Mouse (Mus musculus) testis, postnatal 10 days (tissue): Measurements from ENCODE around the gene Tap1.

Experiments used
- DNase-seq: peaks from one replicate; pipeline ENCODE4 v3.0.0; 2021; ENCODE audit warnings: low spot score

The Tap1 gene

DNA sequence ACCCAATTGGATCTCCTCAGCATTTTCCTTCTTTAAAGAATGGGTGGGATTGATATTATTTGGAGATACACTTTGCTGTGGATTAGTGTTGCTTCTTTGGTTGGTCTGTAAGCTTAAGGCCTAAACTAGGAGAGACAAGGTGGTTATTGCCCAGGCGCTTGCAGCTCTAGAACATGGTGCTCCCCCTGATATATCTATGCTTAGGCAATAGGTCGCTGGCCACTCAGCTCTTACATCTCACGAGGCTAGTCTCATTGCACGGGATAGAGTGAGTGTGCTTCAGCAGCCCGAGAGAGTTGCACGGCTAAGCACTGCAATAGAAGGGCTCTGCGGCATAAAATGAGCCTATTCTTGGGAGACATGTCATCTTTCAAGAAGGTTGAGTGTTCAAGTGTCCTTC is 44.7 kb downstream of the Tap1 start:
- DNase-seq = peak; percentile 22

DNA sequence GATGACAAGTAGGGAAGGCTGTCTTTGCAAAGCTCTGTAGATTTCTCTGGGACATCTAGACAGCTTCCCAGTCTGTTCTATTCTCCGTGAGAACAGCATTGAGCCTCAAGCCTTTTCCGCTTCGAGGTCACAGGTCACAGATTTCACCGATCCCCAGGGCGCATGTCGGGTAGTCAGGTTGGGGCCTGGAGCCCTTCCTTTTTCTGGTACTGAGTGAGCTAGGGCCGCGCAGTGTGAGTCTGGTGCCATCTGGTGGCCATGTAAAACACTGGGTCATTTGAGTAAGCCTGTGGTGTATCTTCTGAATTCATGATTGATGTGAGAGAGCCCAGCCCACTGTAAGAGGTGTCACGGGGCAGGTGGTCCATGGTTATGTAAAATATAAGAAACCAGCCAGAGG is 47.6 kb downstream of the Tap1 start:
- peak; percentile 80 for DNase-seq

DNA sequence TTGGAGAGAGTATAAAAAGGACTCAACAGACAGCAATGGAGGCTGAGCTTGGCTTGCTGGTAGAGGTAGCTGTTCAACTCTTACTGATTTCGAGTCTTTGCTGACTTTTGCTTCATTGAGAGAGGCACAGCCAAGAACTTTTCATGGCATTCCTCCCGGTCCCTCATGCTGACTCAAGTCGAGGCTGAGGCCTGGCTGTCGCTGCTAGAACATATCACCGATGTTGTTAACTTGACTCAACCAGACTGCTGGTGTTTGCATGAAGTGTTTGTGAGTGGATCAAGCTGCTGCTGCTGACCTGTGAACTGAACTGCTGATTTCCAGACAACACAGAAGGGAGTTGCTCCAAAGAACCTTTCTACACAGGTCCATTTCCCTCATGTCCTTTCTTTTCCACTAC is 49.3 kb downstream of the Tap1 start:
- peak; percentile 26 for DNase-seq

DNA sequence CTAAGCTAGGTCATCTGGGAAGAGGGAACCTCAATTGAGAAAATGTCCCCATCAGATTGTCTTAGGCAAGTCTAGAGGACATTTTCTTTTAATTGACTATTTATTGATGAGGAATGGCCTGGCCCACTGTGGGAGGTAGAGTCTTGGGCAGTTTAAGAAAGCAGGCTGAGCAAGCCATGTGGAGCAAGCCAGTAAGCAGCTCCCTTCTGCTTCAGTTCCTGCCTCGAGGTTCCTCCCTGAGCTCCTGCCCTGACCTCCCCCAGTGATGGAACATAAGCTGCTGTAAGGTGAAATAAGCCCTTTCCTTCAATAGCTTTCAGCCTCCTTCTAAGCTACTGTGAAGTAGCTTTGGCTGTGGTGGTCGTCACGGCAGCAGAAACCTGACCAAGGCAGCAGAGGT is 50.4 kb downstream of the Tap1 start:
- DNase-seq = peak; percentile 23

- peak; percentile 45 for DNase-seq
Observed at GRCm38 (mm10) chr17:34238706-34239105, 51.4 kb downstream of the Tap1 start, which contains the start of gene H2-Ob. Gene H2-Ob, plus strand, starts transcription at chr17:34238903.

- DNase-seq = no peak
Observed at GRCm38 (mm10) chr17:34239601-34240041, 52.3 kb downstream of the Tap1 start.

DNA sequence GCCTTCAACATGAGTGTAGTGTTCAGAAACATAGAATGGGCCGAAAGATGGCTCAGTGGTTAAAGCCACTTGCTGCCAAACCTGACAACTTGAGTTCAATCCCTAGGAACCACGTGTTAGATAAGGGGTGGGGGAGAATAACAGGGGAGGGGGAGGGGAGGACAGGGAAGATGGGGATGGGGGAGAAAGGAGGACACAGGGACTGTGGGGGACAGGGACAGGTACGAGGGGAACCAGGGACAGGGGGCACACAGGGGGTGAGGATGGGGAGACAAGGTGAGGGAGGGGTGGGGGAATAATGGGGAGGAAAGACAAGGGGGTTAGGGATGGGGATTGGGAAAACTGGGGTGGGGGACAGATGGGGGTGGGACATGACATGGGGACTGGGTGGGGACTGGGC is 53.0 kb downstream of the Tap1 start:
- peak; percentile 19 for DNase-seq

DNA sequence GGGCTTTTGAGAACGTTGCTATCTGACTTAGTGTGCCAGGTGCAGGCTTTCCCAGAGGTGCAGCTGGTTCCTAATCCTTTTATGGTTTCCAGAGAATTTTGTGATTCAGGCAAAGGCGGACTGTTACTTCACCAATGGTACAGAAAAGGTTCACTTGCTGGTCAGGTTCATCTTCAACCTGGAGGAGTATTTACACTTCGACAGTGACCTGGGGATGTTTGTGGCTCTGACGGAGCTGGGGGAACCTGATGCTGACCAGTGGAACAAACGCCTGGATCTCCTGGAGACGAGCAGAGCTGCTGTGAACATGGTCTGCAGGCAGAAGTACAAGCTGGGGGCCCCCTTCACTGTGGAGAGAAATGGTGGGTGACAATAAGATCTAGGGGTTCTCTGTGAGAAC is 53.6 kb downstream of the Tap1 start:
- peak; percentile 8 for DNase-seq

GRCm38 (mm10) chr17:34244656-34245055 is 57.3 kb downstream of the Tap1 start:
- peak; percentile 25 for DNase-seq
